Mouse (Mus musculus) hindbrain, embryonic 13.5 days (tissue): ENCODE measurements around the gene Skint2. TPM values are rescaled to one million over a fixed set of nuclear protein-coding genes. Genes with fewer than 3 reads are reported as not detected.

ENCODE experiments used
- ATAC-seq: fragments of 200-750 bp; cut with Nextera tagmentation; 2 replicates; pipeline ENCODE4 v1.8.0; 2017; ENCODE audit warnings: moderate TSS enrichment; ENCODE audit not compliant: low FRiP score
- H3K27ac ChIP-seq: fragments of 300-500 bp; sonication (generic); 2 replicates; pipeline ENCODE4 v1.5.1; 2015; ENCODE audit warnings: inconsistent platforms, mild to moderate bottlenecking, moderate library complexity
- H3K27me3 ChIP-seq: fragments of 300-500 bp; sonication (generic); 2 replicates; pipeline ENCODE4 v1.6.1; 2015; ENCODE audit warnings: mild to moderate bottlenecking, inconsistent platforms
- H3K36me3 ChIP-seq: fragments of 300-500 bp; sonication (generic); 2 replicates; pipeline ENCODE4 v1.6.1; 2015; ENCODE audit warnings: mild to moderate bottlenecking, inconsistent platforms
- H3K4me1 ChIP-seq: fragments of 300-500 bp; sonication (generic); replicated peaks from 2 replicates; pipeline ENCODE4 v1.6.1; 2015; ENCODE audit warnings: inconsistent platforms
- H3K4me2 ChIP-seq: fragments of 300-500 bp; sonication (generic); 2 replicates; pipeline ENCODE4 v1.6.1; 2015; ENCODE audit warnings: inconsistent platforms, mild to moderate bottlenecking, moderate library complexity
- H3K4me3 ChIP-seq: fragments of 300-500 bp; sonication (generic); 2 replicates; pipeline ENCODE4 v1.5.1; 2015; ENCODE audit warnings: mild to moderate bottlenecking, inconsistent platforms
- H3K9ac ChIP-seq: fragments of 300-500 bp; sonication (generic); 2 replicates; pipeline ENCODE4 v1.6.1; 2015; ENCODE audit warnings: mild to moderate bottlenecking, inconsistent platforms
- H3K9me3 ChIP-seq: fragments of 300-500 bp; sonication (generic); 2 replicates; pipeline ENCODE4 v1.6.1; 2016; ENCODE audit warnings: inconsistent platforms
- WGBS: fragments of 180-500 bp; shearing (Covaris S2); methylation state at CpG from one replicate; pipeline ENCODE4 v1.1.7; 2015; 5-methylcytosine and 5-hydroxymethylcytosine counted together
- polyA plus RNA-seq: library from polyadenylated mRNA; unstranded; fragments of >200 nt; fragmentation: Nextera tagmentation; extraction: Ambion mirVana; gene quantifications from 2 replicates; pipeline ENCODE4 v1.2.1, GENCODE M21; 2015

Gene Skint2
- not detected in 2 replicates for polyA plus RNA-seq

DNA sequence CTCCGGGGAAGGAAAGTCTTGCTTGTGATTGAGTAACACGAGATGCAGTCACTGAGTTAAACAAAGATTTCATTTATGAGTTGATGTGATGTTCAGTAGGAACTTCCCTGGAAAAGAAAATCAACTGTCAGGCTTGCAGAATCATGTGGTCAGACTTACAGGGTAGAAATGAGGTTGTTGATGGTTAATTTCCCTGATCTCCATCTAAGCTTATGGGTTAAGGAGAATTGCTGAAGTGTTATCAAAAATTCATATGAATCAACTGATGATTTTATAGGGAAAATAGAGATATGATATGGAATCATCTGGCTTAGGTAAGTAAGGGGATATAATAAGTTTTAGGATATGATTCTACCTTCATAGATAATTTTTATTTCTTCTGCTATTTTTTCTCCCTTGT, at the start of gene Skint2:
Skint2 (plus strand) TSS at position 301 of the 400 bp plus-strand sequence.
- Histone ChIP-seq H3K4me3 (no peak within 1 kb of the TSS), H3K27me3 (no peaks in the 10 kb centered on the region), H3K27ac (no peak within 1 kb of the TSS), H3K9ac (no peak within 1 kb of the TSS), H3K4me2 (no peak within 1 kb of the TSS), H3K36me3 (no peaks in the 10 kb centered on the region), H3K9me3 (0 out of 2 replicates have a peak, but pooled peaks cover 3% of the 10 kb centered on the region), H3K4me1 (no peaks in the 10 kb centered on the region)
- WGBS: 74% methylated on average over 2 of the region's 2 CpGs
- no peak for ATAC-seq

Other genes starting within 250 kb of the Skint2 start
- gene Skint9, start 123.2 kb upstream of the Skint2 start, polyA plus RNA-seq: not detected in 2 replicates
- not detected in 2 replicates for gene Skint10, start 217.7 kb downstream of the Skint2 start, polyA plus RNA-seq